Mouse (Mus musculus) liver, embryonic 14.5 days (tissue): Measurements from ENCODE around the gene Tmem167b. TPM values are rescaled to one million over a fixed set of nuclear protein-coding genes. Genes with fewer than 3 reads are reported as not detected.

ENCODE experiments used
- ATAC-seq: fragments of 200-750 bp; cut with Nextera tagmentation; 2 replicates; pipeline ENCODE4 v1.8.0; 2017; ENCODE audit warnings: moderate number of reproducible peaks, mild to moderate bottlenecking, moderate library complexity; ENCODE audit not compliant: insufficient read depth
- DNase-seq, 3 experiments: peaks; one replicate each; pipeline ENCODE4 v3.0.0-alpha.2; 2012 to 2013; ENCODE audit warnings: low read depth in 3 of 3, low spot score in 3 of 3
- H3K27ac ChIP-seq: fragments of 300-500 bp; sonication (generic); 2 replicates; pipeline ENCODE4 v1.5.1; 2014; ENCODE audit warnings: moderate library complexity, mild to moderate bottlenecking, control low read depth, inconsistent platforms
- H3K27me3 ChIP-seq: fragments of 300-500 bp; sonication (generic); 2 replicates; pipeline ENCODE4 v1.6.1; 2014; ENCODE audit warnings: mild to moderate bottlenecking, low read length, moderate library complexity; ENCODE audit not compliant: control insufficient read depth, insufficient read depth
- H3K36me3 ChIP-seq: fragments of 300-500 bp; sonication (generic); replicated peaks from 2 replicates; pipeline ENCODE4 v1.6.1; 2014; ENCODE audit warnings: low read depth; ENCODE audit not compliant: control insufficient read depth, insufficient read depth
- H3K4me1 ChIP-seq, 2 experiments: fragments of 200-500 bp in 1 of 2; fragments of 300-500 bp in 1 of 2; sonication (generic) in 1 of 2; replicated peaks; 2 replicates each; pipeline ENCODE4 v1.6.1; 2012 to 2014; ENCODE audit warnings: antibody characterized with exemption in 1 of 2, inconsistent platforms in 1 of 2, low read length in 1 of 2; ENCODE audit not compliant: control insufficient read depth in 2 of 2, insufficient read depth in 2 of 2
- H3K4me2 ChIP-seq: fragments of 300-500 bp; sonication (generic); 2 replicates; pipeline ENCODE4 v1.6.1; 2014; ENCODE audit warnings: low read depth, mild to moderate bottlenecking, control low read depth, moderate library complexity
- H3K4me3 ChIP-seq, 2 experiments: fragments of 200-500 bp in 1 of 2; fragments of 300-500 bp in 1 of 2; sonication (generic) in 1 of 2; 2 replicates each; pipeline ENCODE4 v1.5.1; 2012 to 2014; ENCODE audit warnings: low read depth in 2 of 2, low read length in 2 of 2, mild to moderate bottlenecking in 2 of 2, control low read depth in 1 of 2, inconsistent platforms in 1 of 2, moderate library complexity in 1 of 2; ENCODE audit not compliant: insufficient read depth in 1 of 2
- H3K9ac ChIP-seq: fragments of 300-500 bp; sonication (generic); replicated peaks from 2 replicates; pipeline ENCODE4 v1.6.1; 2014; ENCODE audit warnings: mild to moderate bottlenecking, control low read depth, moderate library complexity
- H3K9me3 ChIP-seq: fragments of 300-500 bp; sonication (generic); 2 replicates; pipeline ENCODE4 v1.6.1; 2016; ENCODE audit warnings: low read length, mixed read lengths; ENCODE audit not compliant: control insufficient read depth
- CTCF ChIP-seq: IDR thresholded peaks from 2 replicates; pipeline ENCODE4 v1.5.1; 2016; ENCODE audit warnings: antibody characterized with exemption, low read depth, control low read depth
- EP300 ChIP-seq: IDR thresholded peaks from 2 replicates; pipeline ENCODE4 v1.6.1; 2016; ENCODE audit warnings: antibody characterized with exemption, low read depth
- WGBS: fragments of 180-500 bp; shearing (Covaris S2); extraction: QIAGEN DNeasy Blood & Tissue Kit; methylation state at CpG from one replicate; pipeline ENCODE4 v1.1.7; 2014; ENCODE audit not compliant: insufficient replicate concordance; 5-methylcytosine and 5-hydroxymethylcytosine counted together
- polyA plus RNA-seq, 2 experiments: library from polyadenylated mRNA; depleted of rRNA in 1 of 2; stranded (reverse) in 1 of 2; unstranded in 1 of 2; fragments of >200 nt; fragmentation: Nextera tagmentation in 1 of 2; extraction: Ambion mirVana in 1 of 2; gene quantifications; 2 replicates each; pipeline versions ENCODE4 v1.2.1 to v1.2.3; 2012 to 2014

Tmem167b gene
- polyA plus RNA-seq, 2 experiments = 3.8 to 12.7 TPM

DNA sequence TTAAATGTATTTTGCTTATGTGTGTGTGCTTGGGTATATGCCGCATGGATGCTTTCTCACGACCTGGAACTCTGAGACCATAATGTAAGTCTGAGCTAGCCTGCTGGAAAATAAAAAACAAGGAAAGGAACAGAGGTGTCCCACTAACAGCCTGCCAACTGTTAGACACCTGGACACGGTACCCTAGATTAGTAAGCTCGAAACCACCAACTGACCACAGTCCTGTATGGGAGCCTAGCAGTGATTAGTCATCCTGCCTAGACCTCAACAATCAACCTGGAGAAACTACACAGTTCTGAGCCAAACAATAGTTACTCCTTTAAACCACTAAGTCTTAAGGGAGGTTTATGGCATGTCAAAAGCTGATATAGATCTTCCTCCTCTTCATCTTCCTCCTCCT lies 38.9 kb downstream of the Tmem167b start:
- Histone ChIP-seq H3K9ac (no peak overlapping the region), H3K9me3 (no peaks in the 10 kb centered on the region), H3K27ac (no peak overlapping the region), H3K4me1 (no peaks in the 10 kb centered on the region), H3K36me3 (no peaks in the 10 kb centered on the region), H3K4me3 (no peak overlapping the region), H3K4me2 (no peak overlapping the region), H3K27me3 (no peaks in the 10 kb centered on the region)
- ATAC-seq (no peak), DNase-seq (no peak)
- 54% methylated on average over 4 of the region's 4 CpGs for WGBS
- TF ChIP-seq CTCF (no peak), EP300 (no peak)

- Histone ChIP-seq H3K27me3 (no peaks in the 10 kb centered on the region), H3K27ac (no peak overlapping the region), H3K36me3 (no peaks in the 10 kb centered on the region), H3K4me2 (no peak overlapping the region), H3K9ac (no peak overlapping the region), H3K4me3 (no peak overlapping the region), H3K4me1 (no peaks in the 10 kb centered on the region), H3K9me3 (no peaks in the 10 kb centered on the region)
- ATAC-seq = no peak
- 40% methylated on average over 4 of the region's 4 CpGs for WGBS
- DNase-seq = no peak
- TF ChIP-seq CTCF (no peak), EP300 (no peak)
These were observed 44.0 kb downstream of the Tmem167b start for GRCm38 (mm10) chr3:108518276-108518675.

DNA sequence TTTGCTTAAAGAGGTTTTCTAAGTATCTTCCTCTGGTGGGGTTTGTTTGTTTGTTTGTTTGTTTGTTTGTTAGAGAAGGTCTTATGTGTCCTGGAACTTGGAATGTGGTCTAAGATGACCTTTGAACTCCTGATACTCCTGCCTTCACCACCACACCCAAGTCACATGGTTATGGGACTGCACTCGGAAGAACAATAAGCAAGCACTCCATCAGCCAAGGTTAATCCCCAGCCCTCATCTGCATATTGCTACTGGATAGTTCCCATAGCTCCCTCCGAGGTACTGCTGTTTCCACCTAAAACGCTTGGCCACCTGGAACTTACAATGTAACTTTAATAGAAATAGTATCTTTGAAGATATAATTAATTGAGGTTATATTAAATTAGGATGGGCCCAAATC lies 48.8 kb downstream of the Tmem167b start:
- Histone ChIP-seq H3K9ac (no peak overlapping the region), H3K4me1 (0 out of 4 replicates have a peak, but pooled peaks cover 0 to 2% of the 10 kb centered on the region in 2 experiments), H3K4me3 (no peak overlapping the region), H3K4me2 (no peak overlapping the region), H3K27me3 (no peaks in the 10 kb centered on the region), H3K27ac (no peak overlapping the region), H3K36me3 (no peaks in the 10 kb centered on the region), H3K9me3 (no peaks in the 10 kb centered on the region)
- TF ChIP-seq CTCF = no peak
- DNase-seq = no peak
- WGBS = 44% methylated on average over 3 of the region's 3 CpGs
- ATAC-seq = no peak

DNA sequence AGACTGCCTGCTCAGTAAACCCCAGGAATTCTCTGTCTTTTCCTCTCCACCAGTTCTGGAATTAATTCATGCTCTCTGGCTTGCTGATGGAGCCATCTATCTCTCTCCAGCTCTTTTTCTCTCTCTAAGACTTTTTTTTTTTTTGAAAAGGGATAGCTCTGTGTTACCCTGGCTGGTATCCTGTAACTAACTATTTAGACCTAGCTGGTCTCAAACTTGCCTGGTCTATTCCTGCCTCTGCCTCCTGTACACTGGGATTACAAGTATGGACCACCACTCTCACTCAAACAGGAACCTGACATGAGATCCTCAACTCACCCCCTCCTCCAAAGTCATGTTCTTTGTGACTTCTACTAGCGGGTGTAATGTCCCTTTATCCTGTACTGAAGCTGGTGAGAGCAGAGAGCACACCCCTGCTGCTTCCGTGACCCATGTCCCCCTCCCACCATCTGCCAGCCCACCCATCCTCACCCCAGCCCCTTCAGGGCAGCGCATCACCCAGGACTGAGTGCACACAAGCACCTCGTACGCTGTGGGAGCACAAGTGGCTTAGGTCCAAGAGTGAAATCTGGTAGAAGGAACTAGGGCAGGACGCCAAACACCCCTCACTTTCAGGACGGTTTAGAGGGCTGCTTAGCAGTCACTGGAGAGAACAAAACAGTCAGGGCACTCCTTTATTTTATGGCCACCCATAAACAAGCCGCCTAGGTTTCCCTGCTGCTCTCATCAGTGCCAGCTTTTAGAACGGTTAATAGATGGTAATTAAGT lies 51.4 kb downstream of the Tmem167b start:
- DNase-seq = no peak

DNA sequence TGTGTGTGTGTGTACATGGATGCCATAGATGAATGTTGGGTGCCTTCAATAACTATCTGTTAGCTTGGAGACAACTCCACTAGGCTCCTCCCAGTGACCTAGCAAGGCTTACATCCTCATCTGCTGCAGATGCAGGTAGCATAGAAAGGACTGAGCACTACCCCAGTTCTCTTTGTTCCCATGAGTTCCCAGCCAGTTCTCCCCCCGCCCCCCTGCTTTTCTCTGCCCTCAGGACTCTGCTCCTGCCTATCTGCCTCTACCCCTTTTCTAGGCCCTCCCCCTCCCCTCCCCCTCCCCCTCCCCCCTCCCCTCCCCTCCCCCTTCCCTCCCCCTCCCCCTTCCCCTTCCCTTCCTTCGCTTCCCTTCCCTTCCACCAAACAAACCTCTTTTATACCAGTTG lies 52.1 kb downstream of the Tmem167b start:
- Histone ChIP-seq H3K4me2 (no peak overlapping the region), H3K9ac (no peak overlapping the region), H3K27ac (no peak overlapping the region), H3K4me3 (no peak overlapping the region), H3K4me1 (0 out of 4 replicates have a peak, but pooled peaks cover 0 to 2% of the 10 kb centered on the region in 2 experiments), H3K9me3 (no peaks in the 10 kb centered on the region), H3K27me3 (no peaks in the 10 kb centered on the region), H3K36me3 (no peaks in the 10 kb centered on the region)
- WGBS = 39% methylated on average over 2 of the region's 2 CpGs
- DNase-seq = no peak
- ATAC-seq = no peak
- no peak for TF ChIP-seq CTCF
- TF ChIP-seq EP300 = no peak

More for the DNA sequence above, 51.4 kb downstream of the Tmem167b start:
- Histone ChIP-seq H3K4me2 (no peak overlapping the region), H3K36me3 (no peaks in the 10 kb centered on the region), H3K9ac (no peak overlapping the region), H3K4me1 (0 out of 4 replicates have a peak, but pooled peaks cover 0 to 2% of the 10 kb centered on the region in 2 experiments), H3K9me3 (no peaks in the 10 kb centered on the region), H3K27ac (no peak overlapping the region), H3K4me3 (no peak overlapping the region), H3K27me3 (no peaks in the 10 kb centered on the region)
- WGBS = 30% methylated on average over 9 of the region's 9 CpGs
- TF ChIP-seq CTCF = no peak
- TF ChIP-seq EP300 = no peak
- ATAC-seq = no peak
